Mouse (Mus musculus): ENCODE measurements at regions not wholly inside any gene's neighbourhood (a gene's known extent, or its start where the extent isn't known, plus 50 kb on each side); places are given as distances from the start of the nearest gene placed in this dataset.

GRCm38 (mm10) chr13:110563967-110564366, 169.1 kb downstream of the Plk2 start:
- TF ChIP-seq CTCF (IDR thresholded peaks at IDR 0.05; ENCODE audit: low read depth, low read length) (no peak), POLR2A (IDR thresholded peaks at IDR 0.05; ENCODE audit: borderline replicate concordance, low read depth, low read length) (no peak)
